Mouse (Mus musculus) kidney, postnatal 0 days (tissue): ENCODE measurements around the gene Lyz2. TPM values are rescaled to one million over a fixed set of nuclear protein-coding genes. Genes with fewer than 3 reads are reported as not detected.
"Not testable (repeated sequence)": the region's sequence is repeated elsewhere in the genome, so short reads cannot be mapped to it uniquely, and the experiment has no call there.

Experiments used
- ATAC-seq: fragments of 200-750 bp; cut with Nextera tagmentation; replicated peaks from 2 replicates; pipeline ENCODE4 v1.8.0; 2017; ENCODE audit warnings: low read depth, moderate number of reproducible peaks, moderate TSS enrichment, moderate library complexity; ENCODE audit not compliant: low FRiP score
- DNase-seq: peaks from one replicate; pipeline ENCODE4 v3.0.0-alpha.2; 2016; ENCODE audit warnings: low spot score
- H3K27ac ChIP-seq: fragments of 300-500 bp; sonication (generic); 2 replicates; pipeline ENCODE4 v1.5.1; 2014; ENCODE audit warnings: mild to moderate bottlenecking
- H3K27me3 ChIP-seq: fragments of 300-500 bp; sonication (generic); 2 replicates; pipeline ENCODE4 v1.6.1; 2014; ENCODE audit warnings: low read length, mixed read lengths; ENCODE audit not compliant: insufficient read depth
- H3K36me3 ChIP-seq: fragments of 300-500 bp; sonication (generic); 2 replicates; pipeline ENCODE4 v1.6.1; 2014; ENCODE audit warnings: low read length, mixed read lengths; ENCODE audit not compliant: insufficient read depth
- H3K4me1 ChIP-seq: fragments of 300-500 bp; sonication (generic); replicated peaks from 2 replicates; pipeline ENCODE4 v1.6.1; 2014; ENCODE audit warnings: antibody characterized with exemption, low read length, mixed read lengths; ENCODE audit not compliant: insufficient read depth
- H3K4me2 ChIP-seq: fragments of 300-500 bp; sonication (generic); 2 replicates; pipeline ENCODE4 v1.6.1; 2014; ENCODE audit warnings: mild to moderate bottlenecking, low read length, moderate library complexity, mixed read lengths
- H3K4me3 ChIP-seq: fragments of 300-500 bp; sonication (generic); replicated peaks from 2 replicates; pipeline ENCODE4 v1.5.1; 2014; ENCODE audit warnings: low read depth, low read length
- H3K9ac ChIP-seq: fragments of 300-500 bp; sonication (generic); 2 replicates; pipeline ENCODE4 v1.6.1; 2014; ENCODE audit warnings: low read depth, low read length
- H3K9me3 ChIP-seq: fragments of 300-500 bp; sonication (generic); replicated peaks from 2 replicates; pipeline ENCODE4 v1.6.1; 2016; ENCODE audit warnings: low read length, inconsistent platforms, mixed read lengths
- CTCF ChIP-seq: IDR thresholded peaks from 2 replicates; pipeline ENCODE4 v1.5.1; 2016; ENCODE audit warnings: antibody characterized with exemption, low read depth, mild to moderate bottlenecking, moderate library complexity
- WGBS: fragments of 180-500 bp; shearing (Covaris S2); extraction: QIAGEN DNeasy Blood & Tissue Kit; methylation state at CpG from one replicate; pipeline ENCODE4 v1.1.7; 2014; 5-methylcytosine and 5-hydroxymethylcytosine counted together
- polyA plus RNA-seq: library from polyadenylated mRNA; unstranded; fragments of >200 nt; fragmentation: Nextera tagmentation; extraction: Ambion mirVana; gene quantifications from 2 replicates; pipeline ENCODE4 v1.2.1, GENCODE M21; 2015

Gene Lyz2
- polyA plus RNA-seq, 1 experiment from 2014 or later = 73.2 TPM

- H3K4me2 ChIP-seq = no peak overlapping the region
- no peaks in the 10 kb centered on the region for H3K9me3 ChIP-seq
- no peak overlapping the region for H3K4me3 ChIP-seq
- H3K4me1 ChIP-seq = no peaks in the 10 kb centered on the region
- no peak overlapping the region for H3K27ac ChIP-seq
- no peaks in the 10 kb centered on the region for H3K36me3 ChIP-seq
- no peak for TF ChIP-seq CTCF
- no peak overlapping the region for H3K9ac ChIP-seq
- H3K27me3 ChIP-seq = no peaks in the 10 kb centered on the region
- no peak for DNase-seq
- 79% methylated on average over 8 of the region's 8 CpGs for WGBS
- no peak for ATAC-seq
Observed at GRCm38 (mm10) chr10:117312168-117312567, 30.0 kb upstream of the Lyz2 start.

GRCm38 (mm10) chr10:117304371-117304770 lies 22.2 kb upstream of the Lyz2 start:
- Histone ChIP-seq H3K9me3 (no peaks in the 10 kb centered on the region), H3K36me3 (no peaks in the 10 kb centered on the region), H3K4me3 (no peak overlapping the region), H3K4me2 (no peak overlapping the region), H3K9ac (no peak overlapping the region), H3K27me3 (no peaks in the 10 kb centered on the region), H3K4me1 (no peaks in the 10 kb centered on the region), H3K27ac (no peak overlapping the region)
- 77% methylated on average over 5 of the region's 5 CpGs for WGBS
- ATAC-seq (no peak), DNase-seq (no peak)
- no peak for TF ChIP-seq CTCF

GRCm38 (mm10) chr10:117301688-117302087 lies 19.6 kb upstream of the Lyz2 start:
- H3K9ac ChIP-seq = no peak overlapping the region
- H3K36me3 ChIP-seq = no peaks in the 10 kb centered on the region
- H3K27me3 ChIP-seq = no peaks in the 10 kb centered on the region
- no peak for ATAC-seq
- no peaks in the 10 kb centered on the region for H3K9me3 ChIP-seq
- H3K4me1 ChIP-seq = no peaks in the 10 kb centered on the region
- H3K27ac ChIP-seq = no peak overlapping the region
- TF ChIP-seq CTCF = no peak
- H3K4me2 ChIP-seq = no peak overlapping the region
- 79% methylated on average over 1 of the region's 1 CpGs for WGBS
- DNase-seq = no peak
- H3K4me3 ChIP-seq = no peak overlapping the region

GRCm38 (mm10) chr10:117299901-117300520 lies 17.9 kb upstream of the Lyz2 start:
- no peak for TF ChIP-seq CTCF
- WGBS = 70% methylated on average over 5 of the region's 5 CpGs
- H3K36me3 ChIP-seq = no peaks in the 10 kb centered on the region
- no peaks in the 10 kb centered on the region for H3K27me3 ChIP-seq
- DNase-seq = no peak
- no peak overlapping the region for H3K27ac ChIP-seq
- no peak for ATAC-seq
- no peaks in the 10 kb centered on the region for H3K9me3 ChIP-seq
- H3K4me1 ChIP-seq = no peaks in the 10 kb centered on the region
- no peak overlapping the region for H3K9ac ChIP-seq
- H3K4me2 ChIP-seq = no peak overlapping the region
- no peak overlapping the region for H3K4me3 ChIP-seq

GRCm38 (mm10) chr10:117299106-117299505 lies 17.0 kb upstream of the Lyz2 start:
- ATAC-seq (no peak), DNase-seq (no peak)
- Histone ChIP-seq H3K4me3 (no peak overlapping the region), H3K9me3 (no peaks in the 10 kb centered on the region), H3K4me2 (no peak overlapping the region), H3K27ac (no peak overlapping the region), H3K36me3 (no peaks in the 10 kb centered on the region), H3K27me3 (no peaks in the 10 kb centered on the region), H3K9ac (no peak overlapping the region), H3K4me1 (no peaks in the 10 kb centered on the region)
- WGBS = 85% methylated on average over 4 of the region's 4 CpGs
- TF ChIP-seq CTCF = no peak

- Histone ChIP-seq H3K27ac (no peak overlapping the region), H3K4me2 (no peak overlapping the region), H3K36me3 (no peaks in the 10 kb centered on the region), H3K9me3 (no peaks in the 10 kb centered on the region), H3K27me3 (no peaks in the 10 kb centered on the region), H3K4me1 (no peaks in the 10 kb centered on the region), H3K4me3 (no peak overlapping the region), H3K9ac (no peak overlapping the region)
- WGBS = 83% methylated on average over 6 of the region's 6 CpGs
- ATAC-seq (no peak), DNase-seq (no peak)
- TF ChIP-seq CTCF = no peak
Observed at GRCm38 (mm10) chr10:117298336-117298735, 16.2 kb upstream of the Lyz2 start.

- no peak for TF ChIP-seq CTCF
- no peak within 1 kb of the TSS for H3K27ac ChIP-seq
- 63% methylated on average over 5 of the region's 5 CpGs for WGBS
- no peak within 1 kb of the TSS for H3K4me2 ChIP-seq
- DNase-seq (no peak), ATAC-seq (no peak)
- no peak within 1 kb of the TSS for H3K9ac ChIP-seq
- no peaks in the 10 kb centered on the region for H3K4me1 ChIP-seq
- no peaks in the 10 kb centered on the region for H3K9me3 ChIP-seq
- H3K4me3 ChIP-seq = no peak within 1 kb of the TSS
- no peaks in the 10 kb centered on the region for H3K36me3 ChIP-seq
- no peaks in the 10 kb centered on the region for H3K27me3 ChIP-seq
Observed at GRCm38 (mm10) chr10:117292671-117293070, 10.6 kb upstream of the Lyz2 start, which contains the start of gene Lyz1. Gene Lyz1, minus strand, starts transcription at chr10:117292868.

- not testable (repeated sequence) for DNase-seq, H3K4me3 ChIP-seq, H3K27ac ChIP-seq, H3K4me1 ChIP-seq, H3K9me3 ChIP-seq, H3K36me3 ChIP-seq, H3K9ac ChIP-seq, H3K4me2 ChIP-seq, ATAC-seq, H3K27me3 ChIP-seq
- 93% methylated on average over 6 of the region's 6 CpGs for WGBS
Observed at GRCm38 (mm10) chr10:117290936-117291335, 8.8 kb upstream of the Lyz2 start.
